Mouse (Mus musculus) limb, embryonic 14.5 days (tissue): ENCODE data around the gene Nrip3. TPM values are rescaled to one million over a fixed set of nuclear protein-coding genes. Genes with fewer than 3 reads are reported as not detected.

Experiments
- ATAC-seq: fragments of 200-750 bp; cut with Nextera tagmentation; 2 replicates; pipeline ENCODE4 v1.8.0; 2017; ENCODE audit warnings: low read depth, moderate number of reproducible peaks, moderate TSS enrichment; ENCODE audit not compliant: low FRiP score
- DNase-seq: peaks from one replicate; pipeline ENCODE4 v3.0.0-alpha.2; 2015; ENCODE audit warnings: low spot score
- H3K27ac ChIP-seq: fragments of 300-500 bp; sonication (generic); replicated peaks from 2 replicates; pipeline ENCODE4 v1.5.1; 2014; ENCODE audit warnings: low read depth, mild to moderate bottlenecking, low read length, moderate library complexity, mixed read lengths
- H3K27me3 ChIP-seq: fragments of 300-500 bp; sonication (generic); 2 replicates; pipeline ENCODE4 v1.6.1; 2014; ENCODE audit warnings: low read length, mixed read lengths; ENCODE audit not compliant: control insufficient read depth, insufficient read depth
- H3K36me3 ChIP-seq: fragments of 300-500 bp; sonication (generic); 2 replicates; pipeline ENCODE4 v1.6.1; 2014; ENCODE audit warnings: mild to moderate bottlenecking, low read length, moderate library complexity, mixed read lengths; ENCODE audit not compliant: control insufficient read depth, insufficient read depth
- H3K4me1 ChIP-seq: fragments of 300-500 bp; sonication (generic); 2 replicates; pipeline ENCODE4 v1.6.1; 2014; ENCODE audit warnings: antibody characterized with exemption, low read length, mixed read lengths; ENCODE audit not compliant: control insufficient read depth, insufficient read depth
- H3K4me2 ChIP-seq: fragments of 300-500 bp; sonication (generic); replicated peaks from 2 replicates; pipeline ENCODE4 v1.6.1; 2014; ENCODE audit warnings: low read depth, mild to moderate bottlenecking, low read length, moderate library complexity; ENCODE audit not compliant: severe bottlenecking
- H3K4me3 ChIP-seq: fragments of 300-500 bp; sonication (generic); replicated peaks from 2 replicates; pipeline ENCODE4 v1.5.1; 2014; ENCODE audit warnings: low read length
- H3K9ac ChIP-seq: fragments of 300-500 bp; sonication (generic); 2 replicates; pipeline ENCODE4 v1.6.1; 2014; ENCODE audit warnings: mild to moderate bottlenecking, low read depth, low read length, moderate library complexity; ENCODE audit not compliant: severe bottlenecking
- H3K9me3 ChIP-seq: fragments of 300-500 bp; sonication (generic); 2 replicates; pipeline ENCODE4 v1.6.1; 2016; ENCODE audit warnings: low read length; ENCODE audit not compliant: control insufficient read depth
- POLR2A ChIP-seq: fragments of 200-500 bp; IDR thresholded peaks from 2 replicates; pipeline ENCODE4 v1.8.0; 2012; ENCODE audit warnings: inconsistent platforms, mild to moderate bottlenecking, moderate library complexity, borderline replicate concordance; ENCODE audit not compliant: insufficient read depth, insufficient read length; ENCODE audit errors: extremely low read depth
- WGBS: fragments of 180-500 bp; shearing (Covaris S2); extraction: QIAGEN DNeasy Blood & Tissue Kit; methylation state at CpG from one replicate; pipeline ENCODE4 v1.1.7; 2014; 5-methylcytosine and 5-hydroxymethylcytosine counted together
- polyA plus RNA-seq, 2 experiments: library from polyadenylated mRNA; depleted of rRNA in 1 of 2; stranded (reverse) in 1 of 2; unstranded in 1 of 2; fragments of >200 nt; fragmentation: Nextera tagmentation in 1 of 2; extraction: Ambion mirVana in 1 of 2; gene quantifications; 2 replicates each; pipeline versions ENCODE4 v1.2.1 to v1.2.3; 2012 to 2014

Nrip3 gene
- polyA plus RNA-seq, 2 experiments: 0.62 to 1.5 TPM

- Histone ChIP-seq H3K27me3 (no peaks in the 10 kb centered on the region), H3K4me2 (no peak overlapping the region), H3K4me1 (0 out of 2 replicates have a peak, but pooled peaks cover 7% of the 10 kb centered on the region), H3K9me3 (no peaks in the 10 kb centered on the region), H3K27ac (no peak overlapping the region), H3K4me3 (no peak overlapping the region), H3K36me3 (peaks cover 25% of the 10 kb centered on the region), H3K9ac (no peak overlapping the region)
- no peak for DNase-seq
- no peak for TF ChIP-seq POLR2A
- no peak for ATAC-seq
- WGBS: 85% methylated on average over 2 of the region's 2 CpGs
Observed at GRCm38 (mm10) chr7:109713434-109713982, 68.3 kb downstream of the Nrip3 start.

- no peak for DNase-seq
- no peak overlapping the region for H3K4me3 ChIP-seq
- 82% methylated on average over 7 of the region's 7 CpGs for WGBS
Observed at GRCm38 (mm10) chr7:109712198-109712597, 69.6 kb downstream of the Nrip3 start.

GRCm38 (mm10) chr7:109710069-109710468 is 71.8 kb downstream of the Nrip3 start:
- peaks cover 7% of the 10 kb centered on the region; the same call in 1 of the 2 replicates for H3K4me1 ChIP-seq
- no peak overlapping the region for H3K4me3 ChIP-seq
- no peak overlapping the region for H3K9ac ChIP-seq
- WGBS: 63% methylated on average over 1 of the region's 1 CpGs
- peaks cover 25% of the 10 kb centered on the region for H3K36me3 ChIP-seq
- no peak overlapping the region for H3K27ac ChIP-seq
- H3K9me3 ChIP-seq: no peaks in the 10 kb centered on the region
- no peaks in the 10 kb centered on the region for H3K27me3 ChIP-seq
- DNase-seq (no peak), ATAC-seq (no peak)
- TF ChIP-seq POLR2A: no peak
- no peak overlapping the region for H3K4me2 ChIP-seq

More at GRCm38 (mm10) chr7:109712198-109712597, 69.6 kb downstream of the Nrip3 start:
- Histone ChIP-seq H3K9ac (no peak overlapping the region), H3K4me1 (peaks cover 7% of the 10 kb centered on the region; the same call in 1 of the 2 replicates), H3K9me3 (no peaks in the 10 kb centered on the region), H3K27me3 (no peaks in the 10 kb centered on the region), H3K4me2 (no peak overlapping the region), H3K27ac (no peak overlapping the region), H3K36me3 (peaks cover 25% of the 10 kb centered on the region)
- TF ChIP-seq POLR2A: no peak
- ATAC-seq: no peak

- DNase-seq (peak; percentile 84), ATAC-seq (peak; percentile 89)
- no peak overlapping the region for H3K4me3 ChIP-seq
- H3K4me1 ChIP-seq: peaks cover 9% of the 10 kb centered on the region; the same call in 1 of the 2 replicates
- 0 out of 2 replicates have a peak overlapping the region, but pooled peaks have one; percentile 22 for H3K27ac ChIP-seq
- no peak overlapping the region for H3K9ac ChIP-seq
- H3K4me2 ChIP-seq: no peak overlapping the region
- no peak for TF ChIP-seq POLR2A
- WGBS: 18% methylated on average over 3 of the region's 3 CpGs
- H3K27me3 ChIP-seq: no peaks in the 10 kb centered on the region
- H3K9me3 ChIP-seq: no peaks in the 10 kb centered on the region
- H3K36me3 ChIP-seq: peaks cover 25% of the 10 kb centered on the region
Observed at GRCm38 (mm10) chr7:109708961-109709382, 72.9 kb downstream of the Nrip3 start.

Other genes starting within 250 kb of the Nrip3 start
- gene St5, start 78.4 kb downstream of the Nrip3 start, polyA plus RNA-seq (2012; rRNA removed): 56.3 and 57.0 TPM in 2 replicates
- gene St5, start 78.4 kb downstream of the Nrip3 start, polyA plus RNA-seq (2014; fragmentation: Nextera tagmentation; extraction: Ambion mirVana): 45.0 and 52.1 TPM in 2 replicates
- gene Akip1, start 78.3 kb downstream of the Nrip3 start, polyA plus RNA-seq (2012; rRNA removed): 20.4 and 25.5 TPM in 2 replicates
- gene Akip1, start 78.3 kb downstream of the Nrip3 start, polyA plus RNA-seq (2014; fragmentation: Nextera tagmentation; extraction: Ambion mirVana): 33.8 and 39.0 TPM in 2 replicates
- 0.10 and 0.14 TPM in 2 replicates for gene BC051019, start 58.2 kb downstream of the Nrip3 start, polyA plus RNA-seq (2012; rRNA removed)
- gene BC051019, start 58.2 kb downstream of the Nrip3 start, polyA plus RNA-seq (2014; fragmentation: Nextera tagmentation; extraction: Ambion mirVana): 0.15 TPM in 2 replicates
- gene Ascl3, start 50.3 kb downstream of the Nrip3 start, polyA plus RNA-seq (2012; rRNA removed): not detected in 2 replicates
- gene Ascl3, start 50.3 kb downstream of the Nrip3 start, polyA plus RNA-seq (2014; fragmentation: Nextera tagmentation; extraction: Ambion mirVana): not detected in 2 replicates
- 36.6 and 38.2 TPM in 2 replicates for gene Tmem9b, start 29.1 kb downstream of the Nrip3 start, polyA plus RNA-seq (2012; rRNA removed)
- 64.2 and 69.2 TPM in 2 replicates for gene Tmem9b, start 29.1 kb downstream of the Nrip3 start, polyA plus RNA-seq (2014; fragmentation: Nextera tagmentation; extraction: Ambion mirVana)
- gene Scube2, start 83.7 kb upstream of the Nrip3 start, polyA plus RNA-seq (2012; rRNA removed): 4.7 and 5.2 TPM in 2 replicates
- gene Scube2, start 83.7 kb upstream of the Nrip3 start, polyA plus RNA-seq (2014; fragmentation: Nextera tagmentation; extraction: Ambion mirVana): 9.2 and 11.7 TPM in 2 replicates
- 112 and 139 TPM in 2 replicates for gene Dennd5a, start 178.4 kb upstream of the Nrip3 start, polyA plus RNA-seq (2012; rRNA removed)
- gene Dennd5a, start 178.4 kb upstream of the Nrip3 start, polyA plus RNA-seq (2014; fragmentation: Nextera tagmentation; extraction: Ambion mirVana): 55.3 and 62.6 TPM in 2 replicates
- 57.1 and 59.0 TPM in 2 replicates for gene Tmem41b, start 204.9 kb upstream of the Nrip3 start, polyA plus RNA-seq (2012; rRNA removed)
- 72.0 and 72.4 TPM in 2 replicates for gene Tmem41b, start 204.9 kb upstream of the Nrip3 start, polyA plus RNA-seq (2014; fragmentation: Nextera tagmentation; extraction: Ambion mirVana)
- gene Ipo7, start 236.2 kb upstream of the Nrip3 start, polyA plus RNA-seq (2012; rRNA removed): 40.2 and 49.2 TPM in 2 replicates
- gene Ipo7, start 236.2 kb upstream of the Nrip3 start, polyA plus RNA-seq (2014; fragmentation: Nextera tagmentation; extraction: Ambion mirVana): 17.4 and 18.1 TPM in 2 replicates